Mouse (Mus musculus) lung, embryonic 14.5 days (tissue): ENCODE data around the gene Poln. TPM values are rescaled to one million over a fixed set of nuclear protein-coding genes. Genes with fewer than 3 reads are reported as not detected.

Source experiments
- ATAC-seq: fragments of 200-750 bp; cut with Nextera tagmentation; 2 replicates; pipeline ENCODE4 v1.8.0; 2017; ENCODE audit warnings: mild to moderate bottlenecking, moderate TSS enrichment, moderate library complexity; ENCODE audit not compliant: insufficient read depth
- DNase-seq: peaks from one replicate; pipeline ENCODE4 v3.0.0-alpha.2; 2015
- H3K27ac ChIP-seq: fragments of 300-500 bp; sonication (generic); 2 replicates; pipeline ENCODE4 v1.5.1; 2014; ENCODE audit warnings: low read depth, mild to moderate bottlenecking, moderate library complexity
- H3K27me3 ChIP-seq: fragments of 300-500 bp; sonication (generic); 2 replicates; pipeline ENCODE4 v1.6.1; 2014; ENCODE audit warnings: low read length, control low read depth; ENCODE audit not compliant: insufficient read depth
- H3K36me3 ChIP-seq: fragments of 300-500 bp; sonication (generic); 2 replicates; pipeline ENCODE4 v1.6.1; 2014; ENCODE audit warnings: control low read depth; ENCODE audit not compliant: insufficient read depth
- H3K4me1 ChIP-seq: fragments of 300-500 bp; sonication (generic); 2 replicates; pipeline ENCODE4 v1.6.1; 2014; ENCODE audit warnings: antibody characterized with exemption, control low read depth; ENCODE audit not compliant: insufficient read depth
- H3K4me2 ChIP-seq: fragments of 300-500 bp; sonication (generic); 2 replicates; pipeline ENCODE4 v1.6.1; 2014; ENCODE audit warnings: mild to moderate bottlenecking
- H3K4me3 ChIP-seq: fragments of 300-500 bp; sonication (generic); 2 replicates; pipeline ENCODE4 v1.5.1; 2014; ENCODE audit warnings: low read depth, low read length
- H3K9ac ChIP-seq: fragments of 300-500 bp; sonication (generic); 2 replicates; pipeline ENCODE4 v1.6.1; 2014
- H3K9me3 ChIP-seq: fragments of 300-500 bp; sonication (generic); 2 replicates; pipeline ENCODE4 v1.6.1; 2016; ENCODE audit warnings: low read depth, low read length, control low read depth
- CTCF ChIP-seq: IDR thresholded peaks from 2 replicates; pipeline ENCODE4 v1.5.1; 2016; ENCODE audit warnings: antibody characterized with exemption, low read depth
- WGBS: fragments of 180-500 bp; shearing (Covaris S2); extraction: QIAGEN DNeasy Blood & Tissue Kit; methylation state at CpG from one replicate; pipeline ENCODE4 v1.1.7; 2014; 5-methylcytosine and 5-hydroxymethylcytosine counted together
- polyA plus RNA-seq: library from polyadenylated mRNA; unstranded; fragments of >200 nt; fragmentation: Nextera tagmentation; extraction: Ambion mirVana; gene quantifications from 2 replicates; pipeline ENCODE4 v1.2.1, GENCODE M21; 2014

The Poln gene
- polyA plus RNA-seq, 1 experiment from 2014 or later, result 1.2 TPM

DNA sequence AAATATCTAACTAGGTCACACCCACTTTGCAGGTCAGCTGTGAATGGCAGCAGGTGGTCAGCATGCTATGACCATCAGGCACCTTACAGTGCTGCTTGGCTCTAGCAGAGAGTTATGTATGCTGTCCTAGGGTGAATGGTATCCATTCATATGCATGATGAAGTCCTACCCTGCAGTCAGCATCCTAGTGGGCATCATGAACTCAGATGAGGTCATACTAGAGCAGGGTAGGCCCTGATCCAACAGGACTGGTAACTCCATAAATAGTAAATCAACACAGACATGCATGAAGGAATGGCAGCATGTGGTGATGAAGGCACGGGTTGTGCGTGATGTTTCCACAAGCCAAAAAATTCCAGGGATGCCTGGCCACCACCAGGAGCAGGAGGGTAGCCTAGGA, 36.5 kb upstream of the Poln start:
- no peak overlapping the region for H3K9ac ChIP-seq
- ATAC-seq (no peak), DNase-seq (no peak)
- no peak overlapping the region for H3K27ac ChIP-seq
- H3K9me3 ChIP-seq, result no peaks in the 10 kb centered on the region
- H3K4me3 ChIP-seq, result no peak overlapping the region
- H3K4me2 ChIP-seq, result no peak overlapping the region
- WGBS, result 64% methylated on average over 2 of the region's 2 CpGs
- no peaks in the 10 kb centered on the region for H3K36me3 ChIP-seq
- H3K27me3 ChIP-seq, result no peaks in the 10 kb centered on the region
- 0 out of 2 replicates have a peak, but pooled peaks cover 6% of the 10 kb centered on the region for H3K4me1 ChIP-seq
- TF ChIP-seq CTCF, result no peak

GRCm38 (mm10) chr5:34204911-34205310, 35.7 kb upstream of the Poln start:
- no peaks in the 10 kb centered on the region for H3K36me3 ChIP-seq
- no peaks in the 10 kb centered on the region for H3K27me3 ChIP-seq
- no peak overlapping the region for H3K9ac ChIP-seq
- no peak for DNase-seq
- no peak for ATAC-seq
- H3K27ac ChIP-seq, result no peak overlapping the region
- H3K9me3 ChIP-seq, result no peaks in the 10 kb centered on the region
- 76% methylated on average over 2 of the region's 2 CpGs for WGBS
- TF ChIP-seq CTCF, result no peak
- H3K4me3 ChIP-seq, result no peak overlapping the region
- H3K4me1 ChIP-seq, result 0 out of 2 replicates have a peak, but pooled peaks cover 6% of the 10 kb centered on the region
- H3K4me2 ChIP-seq, result no peak overlapping the region

DNA sequence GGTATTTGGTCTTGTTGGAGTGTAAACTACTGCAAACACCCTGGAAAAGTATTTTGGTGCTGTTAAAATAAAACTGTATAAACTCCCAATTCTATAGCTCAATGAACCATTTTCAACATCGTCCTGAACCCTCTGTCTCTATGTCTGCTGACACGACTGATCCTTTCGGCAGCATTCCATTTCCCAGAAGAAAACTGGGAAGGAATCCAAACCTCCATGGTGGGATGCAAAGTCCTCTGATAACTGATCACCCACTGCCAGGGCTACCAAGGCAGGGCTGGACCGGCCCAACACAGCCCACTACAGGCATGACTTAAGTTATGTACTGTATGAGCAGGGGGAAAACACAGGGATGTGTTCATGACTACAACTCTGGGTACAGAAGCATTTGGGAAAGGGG, 32.8 kb upstream of the Poln start:
- peak; percentile 70 for DNase-seq
- H3K4me2 ChIP-seq, result no peak overlapping the region
- ATAC-seq, result no peak
- no peak for TF ChIP-seq CTCF
- H3K9ac ChIP-seq, result no peak overlapping the region
- H3K36me3 ChIP-seq, result no peaks in the 10 kb centered on the region
- no peak overlapping the region for H3K4me3 ChIP-seq
- H3K27ac ChIP-seq, result no peak overlapping the region
- H3K27me3 ChIP-seq, result no peaks in the 10 kb centered on the region
- WGBS, result 36% methylated on average over 4 of the region's 4 CpGs
- H3K4me1 ChIP-seq, result 0 out of 2 replicates have a peak, but pooled peaks cover 3% of the 10 kb centered on the region
- H3K9me3 ChIP-seq, result no peaks in the 10 kb centered on the region

DNA sequence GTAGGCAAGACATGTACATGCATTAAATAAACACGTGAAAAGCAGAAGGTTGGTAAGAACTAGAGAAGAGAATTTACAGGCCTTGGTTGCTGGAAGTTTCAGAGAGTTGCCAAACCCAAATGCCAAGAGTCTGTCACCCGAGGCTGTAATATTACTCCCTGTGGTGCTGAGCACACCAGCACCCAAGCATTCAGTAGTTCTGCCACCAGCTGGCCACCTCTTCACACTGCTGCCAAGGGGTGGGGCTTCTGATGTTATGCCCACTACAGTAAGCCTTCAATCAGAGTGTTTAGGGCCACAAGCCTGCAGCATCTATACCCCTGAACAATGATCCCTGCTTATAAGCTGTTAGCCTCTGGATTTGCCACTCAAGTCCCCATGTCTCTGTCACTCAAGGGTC, 32.1 kb upstream of the Poln start:
- 0 out of 2 replicates have a peak, but pooled peaks cover 3% of the 10 kb centered on the region for H3K4me1 ChIP-seq
- TF ChIP-seq CTCF, result no peak
- ATAC-seq, result no peak
- no peak overlapping the region for H3K4me2 ChIP-seq
- no peaks in the 10 kb centered on the region for H3K9me3 ChIP-seq
- no peaks in the 10 kb centered on the region for H3K36me3 ChIP-seq
- H3K27me3 ChIP-seq, result no peaks in the 10 kb centered on the region
- no peak overlapping the region for H3K4me3 ChIP-seq
- no peak overlapping the region for H3K9ac ChIP-seq
- 49% methylated on average over 2 of the region's 2 CpGs for WGBS
- no peak for DNase-seq
- H3K27ac ChIP-seq, result 0 out of 2 replicates have a peak overlapping the region, but pooled peaks have one; percentile 18

- Histone ChIP-seq H3K9ac (no peak overlapping the region), H3K27me3 (no peaks in the 10 kb centered on the region), H3K4me2 (no peak overlapping the region), H3K4me1 (0 out of 2 replicates have a peak, but pooled peaks cover 3% of the 10 kb centered on the region), H3K9me3 (no peaks in the 10 kb centered on the region), H3K36me3 (no peaks in the 10 kb centered on the region), H3K27ac (no peak overlapping the region), H3K4me3 (no peak overlapping the region)
- ATAC-seq, result no peak
- TF ChIP-seq CTCF, result no peak
- 82% methylated on average over 6 of the region's 6 CpGs for WGBS
- DNase-seq, result no peak
These were observed 29.4 kb upstream of the Poln start for GRCm38 (mm10) chr5:34198615-34199014.

DNA sequence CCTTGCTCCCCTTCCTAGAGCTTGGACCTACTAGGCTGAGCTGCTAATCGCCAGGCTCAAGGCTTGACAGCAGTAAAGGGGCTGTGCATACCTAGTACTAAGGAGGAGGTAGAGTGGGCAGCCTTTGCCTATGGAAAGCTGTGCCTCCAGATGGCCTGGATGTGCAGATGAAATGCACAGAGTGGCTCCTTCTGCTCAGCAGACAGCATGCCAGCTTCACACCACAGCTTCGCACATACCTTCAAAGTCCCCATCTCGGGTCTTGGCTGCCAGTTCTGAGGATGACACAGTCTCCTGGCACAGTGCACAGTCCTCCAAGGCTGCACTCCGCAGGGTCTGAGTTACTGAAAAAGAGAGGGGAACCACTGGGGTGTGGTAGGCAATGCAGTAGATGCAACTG, 28.0 kb upstream of the Poln start:
- H3K36me3 ChIP-seq, result no peaks in the 10 kb centered on the region
- H3K27me3 ChIP-seq, result no peaks in the 10 kb centered on the region
- no peaks in the 10 kb centered on the region for H3K9me3 ChIP-seq
- no peak for TF ChIP-seq CTCF
- DNase-seq, result no peak
- H3K9ac ChIP-seq, result no peak overlapping the region
- no peak overlapping the region for H3K4me3 ChIP-seq
- ATAC-seq, result no peak
- H3K4me2 ChIP-seq, result no peak overlapping the region
- no peak overlapping the region for H3K27ac ChIP-seq
- 75% methylated on average over 4 of the region's 4 CpGs for WGBS
- 0 out of 2 replicates have a peak, but pooled peaks cover 3% of the 10 kb centered on the region for H3K4me1 ChIP-seq

- H3K27ac ChIP-seq, result no peak overlapping the region
- H3K4me1 ChIP-seq, result 0 out of 2 replicates have a peak, but pooled peaks cover 3% of the 10 kb centered on the region
- 72% methylated on average over 7 of the region's 7 CpGs for WGBS
- DNase-seq (no peak), ATAC-seq (no peak)
- H3K9me3 ChIP-seq, result no peaks in the 10 kb centered on the region
- no peak for TF ChIP-seq CTCF
- H3K36me3 ChIP-seq, result no peaks in the 10 kb centered on the region
- H3K27me3 ChIP-seq, result no peaks in the 10 kb centered on the region
- no peak overlapping the region for H3K4me3 ChIP-seq
- no peak overlapping the region for H3K9ac ChIP-seq
- no peak overlapping the region for H3K4me2 ChIP-seq
These were observed 27.2 kb upstream of the Poln start for GRCm38 (mm10) chr5:34196423-34196822.

DNA sequence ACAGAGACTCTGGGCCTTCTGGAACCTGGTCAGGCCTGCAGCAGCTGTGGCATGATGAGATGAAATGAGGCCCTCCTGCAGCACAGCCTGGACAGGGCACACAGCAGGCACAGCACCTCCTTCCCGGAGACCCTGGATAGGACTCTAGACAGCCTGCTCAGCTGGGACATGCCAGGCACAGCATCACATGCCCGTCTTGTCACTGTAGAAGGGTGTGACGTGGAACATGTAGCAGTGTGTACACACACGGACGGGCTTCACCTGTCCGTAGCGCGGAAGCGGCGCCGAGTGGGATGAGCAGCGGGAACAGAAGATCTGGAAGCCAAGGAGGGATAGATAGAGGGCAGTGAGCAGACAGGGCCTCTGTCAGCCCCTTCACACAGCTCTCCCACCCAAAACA, 26.5 kb upstream of the Poln start:
- Histone ChIP-seq H3K9me3 (no peaks in the 10 kb centered on the region), H3K27ac (no peak overlapping the region), H3K4me3 (no peak overlapping the region), H3K4me2 (no peak overlapping the region), H3K9ac (no peak overlapping the region), H3K27me3 (no peaks in the 10 kb centered on the region), H3K4me1 (no peaks in the 10 kb centered on the region), H3K36me3 (no peaks in the 10 kb centered on the region)
- TF ChIP-seq CTCF, result no peak
- 83% methylated on average over 12 of the region's 12 CpGs for WGBS
- ATAC-seq, result no peak
- DNase-seq, result no peak
